Mouse (Mus musculus) left cerebral cortex, postnatal 14 days (tissue): ENCODE results near the gene Lpin2. TPM values are rescaled to one million over a fixed set of nuclear protein-coding genes. Genes with fewer than 3 reads are reported as not detected.

Experiments used
- DNase-seq, 2 experiments: peaks; one replicate each; pipeline ENCODE4 v3.0.0; 2021 to 2022; ENCODE audit warnings: low spot score in 2 of 2, mixed read lengths in 1 of 2
- intact Hi-C: fragments of 180-260 bp; cut with DNase I; formaldehyde crosslinking; loops from one replicate; pipeline ENCODE4 v1.15.1; 2025
- total RNA-seq, 2 experiments: library from RNA; stranded (reverse); gene quantifications; 2 replicates each; pipeline ENCODE4 v1.2.3; 2021

The Lpin2 gene
- total RNA-seq, 2 experiments from 2014 or later = 79.9 to 84.3 TPM

DNA sequence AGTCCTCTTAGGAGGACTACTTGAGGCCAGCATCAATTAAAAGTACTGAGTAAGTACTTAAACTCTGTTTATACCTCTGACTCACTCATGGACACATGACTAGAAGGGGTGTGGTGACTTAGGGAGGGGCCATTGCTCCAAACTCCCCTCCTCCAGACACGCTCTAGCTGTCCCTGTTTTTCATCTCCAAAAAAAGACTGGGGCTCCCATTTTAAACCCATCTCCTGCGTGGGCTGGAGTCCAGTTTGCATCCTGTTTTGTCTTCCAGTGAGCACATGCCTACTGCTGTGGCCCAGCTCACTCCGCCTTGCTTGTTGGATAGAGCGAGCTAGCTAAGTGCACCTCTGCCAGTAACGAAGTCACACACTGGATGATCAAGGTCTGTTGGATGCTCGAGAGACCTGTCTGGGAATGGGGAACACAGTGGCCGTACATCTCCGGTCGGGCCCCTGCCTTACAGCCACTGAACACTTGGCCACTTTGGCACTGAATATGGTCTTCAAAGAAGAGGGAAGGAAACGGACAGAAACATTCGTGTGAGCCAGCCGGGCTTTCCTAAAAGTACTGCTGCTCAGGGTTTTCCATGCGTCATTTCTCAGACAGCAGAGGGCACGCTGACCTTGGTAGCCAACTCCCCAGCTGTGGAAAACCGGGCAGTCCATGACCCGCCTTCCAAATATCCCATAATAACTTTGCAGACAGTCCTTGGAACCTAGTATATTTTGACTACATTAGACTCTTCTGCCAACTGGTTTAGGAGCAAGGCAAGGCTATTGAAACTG, 68.7 kb downstream of the Lpin2 start:
- peak; percentile 51 to 77 for DNase-seq
- intact Hi-C loops = loop anchor here (5.0 kb wide), 1 partner anchor 61 kb away; the partner anchor contains the start of gene Emilin2

DNA sequence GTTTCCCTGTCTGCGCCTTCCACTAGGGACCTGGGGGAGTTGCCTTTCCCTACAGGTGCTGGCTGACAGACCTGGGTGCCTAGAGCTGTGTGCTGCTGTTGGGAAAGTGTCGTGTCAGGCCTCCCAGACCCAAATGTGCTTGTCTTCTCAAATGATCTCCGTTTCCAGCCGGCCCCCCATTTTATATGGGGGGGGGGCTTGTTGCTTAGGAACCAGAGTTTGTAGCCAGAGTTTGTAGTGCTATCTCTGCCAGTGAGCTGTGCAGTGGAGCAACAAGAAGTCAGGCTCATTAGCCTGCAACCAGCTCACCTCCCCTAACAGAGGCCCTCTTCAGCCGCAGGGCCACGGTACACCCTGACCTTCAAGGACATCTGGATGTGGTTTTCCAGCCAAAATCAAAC, 69.2 kb downstream of the Lpin2 start:
- DNase-seq = no peak
- intact Hi-C loops = loop anchor here (5.0 kb wide), 1 partner anchor 61 kb away; the partner anchor contains the start of gene Emilin2

DNA sequence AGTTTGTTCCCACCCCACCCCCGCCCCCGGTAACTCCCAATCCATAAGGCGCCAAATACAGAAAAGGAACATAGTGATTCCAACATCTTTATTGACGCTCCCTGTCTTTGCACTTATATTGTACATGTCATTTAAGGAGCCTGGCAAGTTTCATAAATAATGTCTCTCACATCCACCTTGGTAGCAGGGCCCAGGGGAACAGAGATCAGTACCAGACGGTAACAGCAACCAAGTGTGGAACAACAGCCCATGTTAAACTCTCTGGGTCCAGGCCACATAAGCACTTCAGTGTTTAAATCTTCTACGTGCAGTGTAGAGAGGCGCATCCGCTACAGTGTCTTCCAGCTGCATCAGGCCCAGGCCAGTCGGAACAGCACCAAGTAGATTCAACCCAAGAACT, 69.7 kb downstream of the Lpin2 start:
- intact Hi-C loops = loop anchor here (5.0 kb wide), 1 partner anchor 60 kb away; the partner anchor contains the start of gene Emilin2
- DNase-seq = no peak

- intact Hi-C loops = loop anchor here (5.0 kb wide), 1 partner anchor 59 kb away; the partner anchor contains the start of gene Emilin2
- DNase-seq = no peak
Observed at GRCm38 (mm10) chr17:71253391-71253790, 71.0 kb downstream of the Lpin2 start.

- intact Hi-C loops = loop anchor here (5.0 kb wide), 1 partner anchor 58 kb away; the partner anchor contains the start of gene Emilin2
- DNase-seq = no peak
Observed at GRCm38 (mm10) chr17:71254106-71254505, 71.7 kb downstream of the Lpin2 start.

- intact Hi-C loops = loop anchor here (5.0 kb wide), 1 partner anchor 58 kb away; the partner anchor contains the start of gene Emilin2
- no peak for DNase-seq
Observed at GRCm38 (mm10) chr17:71254736-71255135, 72.4 kb downstream of the Lpin2 start.

DNA sequence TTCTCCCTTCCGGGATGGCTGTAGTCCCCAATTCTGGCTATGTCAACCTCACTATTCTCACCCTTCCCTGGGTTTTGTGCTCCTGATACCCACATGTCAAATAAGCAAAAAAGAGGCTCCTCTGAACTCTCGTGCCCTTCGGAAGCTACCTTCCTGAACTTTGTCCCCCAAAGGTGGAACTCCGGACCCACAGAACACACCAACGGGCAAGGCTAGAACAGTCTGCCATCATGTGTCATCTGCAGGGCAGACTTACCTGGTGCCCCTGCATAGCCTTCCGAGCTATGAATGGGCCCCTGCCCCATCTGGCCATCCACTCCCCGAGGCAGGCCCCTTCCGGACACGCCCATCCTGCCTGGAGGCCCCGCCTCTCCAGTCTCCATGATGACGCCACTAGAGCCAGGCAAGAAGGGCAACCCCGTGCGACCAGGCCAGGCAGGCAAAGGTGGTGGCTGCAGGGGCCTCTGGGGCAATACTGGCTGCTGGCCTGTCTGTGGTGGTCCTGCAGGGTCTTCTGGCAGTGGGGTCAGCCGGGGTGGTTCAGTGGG, 73.8 kb downstream of the Lpin2 start:
- DNase-seq = no peak
- intact Hi-C loops = no loop called here

DNA sequence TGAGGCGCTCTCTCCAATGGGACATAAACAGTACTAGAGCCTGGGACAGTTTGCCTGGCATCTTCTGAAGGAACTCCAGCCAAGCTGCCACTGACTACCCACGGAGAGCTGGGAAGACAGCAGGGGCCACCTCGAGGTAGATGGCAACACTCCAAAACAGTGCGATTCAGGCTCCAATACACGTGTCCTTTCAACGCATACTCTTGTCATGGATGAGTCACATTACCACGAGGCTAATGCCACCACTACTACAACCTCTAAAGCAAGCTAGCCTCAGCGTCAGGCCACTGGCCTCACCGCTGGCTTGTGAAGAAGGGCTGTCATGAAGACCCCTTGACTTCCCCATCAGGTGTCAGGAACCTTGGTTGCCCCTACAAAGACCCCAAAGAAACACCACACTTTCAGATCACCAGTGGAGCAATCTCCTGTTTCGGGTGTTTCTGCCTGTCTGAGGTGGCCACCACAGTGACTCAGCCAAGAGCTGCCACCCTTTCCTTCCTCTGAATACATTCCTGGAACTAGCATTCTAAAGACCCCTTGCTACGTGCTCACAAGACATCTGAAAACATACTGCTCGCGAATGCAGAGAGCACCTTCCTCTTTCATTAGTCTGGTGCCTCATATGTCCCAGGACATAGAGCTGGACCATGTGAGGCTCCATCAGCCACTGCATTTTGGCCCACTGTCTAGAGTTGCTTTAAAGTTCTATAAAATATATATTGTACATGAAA, 74.6 kb downstream of the Lpin2 start:
- DNase-seq = no peak
- intact Hi-C loops = no loop called here

DNA sequence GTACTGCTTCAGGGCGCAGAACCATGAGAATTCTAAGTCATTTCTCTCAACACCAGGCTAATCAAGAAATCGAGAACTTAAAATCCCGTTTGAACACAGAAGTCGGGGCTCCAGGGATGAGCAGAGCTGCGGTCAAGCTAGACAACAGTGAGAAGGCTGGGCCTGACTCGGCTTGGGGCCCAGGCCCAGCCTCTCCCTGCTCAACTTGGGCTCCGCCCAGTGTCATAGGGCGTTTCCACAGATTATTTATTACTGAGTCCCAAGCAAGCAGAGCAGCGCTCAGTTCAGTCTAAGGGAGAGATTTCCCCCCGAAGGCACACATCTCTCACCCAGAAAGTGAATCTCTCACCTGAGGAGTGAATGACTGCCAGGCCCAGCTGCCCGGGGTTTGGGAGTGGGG, 77.4 kb downstream of the Lpin2 start:
- intact Hi-C loops = no loop called here
- DNase-seq = no peak

DNA sequence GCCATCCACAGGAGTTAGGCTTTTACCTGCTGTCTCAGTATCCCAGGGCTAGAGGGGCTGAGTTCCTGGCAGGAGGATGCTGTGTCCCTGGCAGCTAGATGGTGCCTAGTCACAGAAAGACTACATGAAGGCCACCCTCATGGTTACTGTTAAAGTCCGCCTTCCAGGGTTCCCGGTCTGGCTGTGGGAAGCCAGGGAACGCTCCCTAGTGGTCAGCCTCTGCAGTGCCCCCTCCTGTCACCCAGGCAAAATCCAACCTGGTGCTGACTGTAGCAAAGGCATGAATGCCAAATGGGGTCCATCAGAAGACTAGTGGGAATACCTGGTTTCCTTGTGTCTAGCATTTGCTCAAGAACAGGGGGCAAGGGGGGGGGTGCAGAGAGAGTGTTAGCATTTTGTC, 78.3 kb downstream of the Lpin2 start:
- no peak for DNase-seq
- intact Hi-C loops = no loop called here

- DNase-seq = no peak
- intact Hi-C loops = no loop called here
Observed at GRCm38 (mm10) chr17:71263136-71263535, 80.8 kb downstream of the Lpin2 start.

DNA sequence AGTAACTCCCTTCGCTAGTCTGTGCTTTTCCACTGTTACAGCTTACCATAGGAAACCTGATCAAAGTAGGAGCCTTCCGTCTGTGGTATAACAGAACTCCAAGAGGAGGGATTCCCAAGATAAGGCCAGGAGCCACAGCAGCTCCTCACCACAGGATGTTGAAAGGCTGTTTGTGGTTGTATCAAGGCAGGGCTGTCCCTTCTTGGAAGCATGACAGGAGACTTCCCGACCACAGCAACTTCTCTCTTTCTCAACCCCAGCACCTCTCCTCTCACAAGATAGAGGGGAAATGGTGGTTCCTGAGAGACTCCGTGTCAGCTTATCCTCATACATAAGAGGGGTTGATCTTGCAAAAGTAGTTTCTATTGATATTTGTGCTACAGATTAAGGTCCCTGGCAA, 82.4 kb downstream of the Lpin2 start:
- no peak for DNase-seq
- intact Hi-C loops = no loop called here

DNA sequence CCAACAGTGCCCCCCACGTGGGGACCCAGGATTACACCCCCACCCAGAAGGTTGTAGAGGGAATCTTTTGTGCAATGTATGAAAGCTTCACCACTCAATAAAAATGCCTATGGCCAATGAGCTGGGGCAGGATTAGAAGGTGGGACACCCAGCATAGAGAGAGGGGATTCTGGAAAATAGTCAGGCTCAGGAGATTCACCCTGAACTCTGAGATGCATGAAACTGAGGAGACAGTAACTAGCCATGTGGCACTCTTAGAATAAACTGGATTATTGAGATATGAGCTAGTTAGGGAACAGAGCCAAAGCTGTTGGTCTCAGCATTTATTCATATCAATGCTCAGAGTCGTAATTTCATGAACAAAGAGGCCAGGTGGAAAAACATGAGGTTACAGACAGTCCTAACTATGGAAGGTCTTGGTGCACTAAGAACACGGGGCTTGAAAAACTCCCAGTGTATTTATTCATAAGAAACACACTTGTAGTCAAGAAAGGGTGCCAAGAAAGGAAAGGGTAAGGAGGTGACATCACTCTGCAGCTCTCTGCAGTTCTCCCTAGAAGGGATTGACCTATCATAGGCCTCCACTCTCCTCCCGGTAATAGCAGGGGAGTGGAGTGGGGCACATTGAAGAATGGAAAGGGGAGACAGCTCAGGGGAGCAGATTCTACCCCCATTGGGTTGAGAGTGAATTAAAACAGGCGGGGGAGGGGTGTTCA, 83.1 kb downstream of the Lpin2 start:
- no peak for DNase-seq
- intact Hi-C loops = no loop called here

- intact Hi-C loops = no loop called here
- no peak for DNase-seq
Observed at GRCm38 (mm10) chr17:71267374-71267773, 85.0 kb downstream of the Lpin2 start.

- intact Hi-C loops = no loop called here
Observed at GRCm38 (mm10) chr17:71268152-71268551, 85.8 kb downstream of the Lpin2 start.

GRCm38 (mm10) chr17:71268599-71268998, 86.2 kb downstream of the Lpin2 start:
- intact Hi-C loops = no loop called here
- no peak for DNase-seq

More at GRCm38 (mm10) chr17:71268152-71268551, 85.8 kb downstream of the Lpin2 start:
- DNase-seq = no peak

DNA sequence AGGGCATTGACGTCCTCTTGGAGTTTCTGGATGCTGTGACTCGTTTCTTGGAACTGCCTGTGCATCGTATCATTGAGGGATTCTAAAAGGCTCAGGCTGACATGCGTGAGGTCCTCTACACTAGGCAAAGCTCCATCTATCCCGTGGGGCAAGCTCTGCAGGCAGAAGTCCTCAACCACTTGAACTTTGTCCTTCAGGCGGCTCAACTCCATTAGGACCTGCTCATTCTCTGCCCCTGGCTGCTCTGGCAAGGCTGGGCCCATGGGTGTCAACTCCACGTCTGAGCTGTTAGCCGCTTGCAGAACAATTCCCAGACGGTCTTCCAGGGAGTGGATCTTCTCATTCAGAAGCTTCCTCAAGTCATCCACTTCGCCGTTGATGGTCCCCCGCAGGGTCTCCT, 91.5 kb downstream of the Lpin2 start:
- intact Hi-C loops = no loop called here

GRCm38 (mm10) chr17:71276771-71277170, 94.4 kb downstream of the Lpin2 start:
- no peak for DNase-seq
- intact Hi-C loops = no loop called here

More for the DNA sequence above, 91.5 kb downstream of the Lpin2 start:
- DNase-seq = no peak

DNA sequence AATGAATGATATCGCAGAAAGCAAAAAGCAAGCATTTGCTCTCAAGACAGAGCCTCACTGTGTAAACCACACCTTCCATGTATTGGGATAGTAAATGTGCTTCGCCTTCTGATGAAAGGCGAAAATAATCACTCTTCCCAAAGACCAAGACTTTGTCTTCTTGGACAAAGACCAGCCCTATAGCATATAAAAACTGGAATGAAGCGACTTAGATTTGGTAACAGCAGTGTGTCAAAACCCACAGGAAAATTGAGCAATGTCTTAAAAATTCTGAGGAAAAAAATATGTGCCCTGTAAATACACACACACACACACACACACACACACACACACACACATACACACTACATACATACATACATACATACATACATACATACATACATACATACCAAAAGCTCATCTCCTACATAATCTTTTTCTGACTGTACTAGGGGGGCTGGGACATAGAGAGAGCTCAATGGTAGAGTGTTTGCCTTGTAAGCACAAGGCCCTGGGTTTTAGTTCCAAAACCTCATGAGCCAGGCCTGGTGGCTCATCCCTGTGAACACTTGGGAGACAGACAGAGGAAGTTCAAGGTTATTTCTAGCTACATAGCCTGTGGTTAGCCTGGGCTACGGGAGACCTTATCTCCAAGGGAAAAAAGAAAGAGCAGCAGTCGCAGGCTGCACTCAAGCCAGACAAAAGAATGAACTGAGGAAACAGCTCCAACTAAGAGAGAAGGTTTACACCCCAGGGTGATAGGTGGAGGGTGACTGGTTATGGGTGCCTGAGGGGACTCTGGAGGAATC, 95.5 kb downstream of the Lpin2 start:
- intact Hi-C loops = no loop called here
- no peak for DNase-seq
